Mouse (Mus musculus) lung, postnatal 0 days (tissue): ENCODE measurements at regions not wholly inside any gene's neighbourhood (a gene's known extent, or its start where the extent isn't known, plus 50 kb on each side); places are given as distances from the start of the nearest gene placed in this dataset.

Source experiments
- ATAC-seq: fragments of 200-750 bp; cut with Nextera tagmentation; 2 replicates; pipeline ENCODE4 v1.8.0; 2017; ENCODE audit warnings: moderate library complexity
- DNase-seq: peaks from one replicate; pipeline ENCODE4 v3.0.0-alpha.2; 2016; ENCODE audit warnings: low spot score
- H3K27ac ChIP-seq: fragments of 300-500 bp; sonication (generic); 2 replicates; pipeline ENCODE4 v1.5.1; 2014; ENCODE audit warnings: antibody characterized with exemption, mild to moderate bottlenecking, low read length, mixed read lengths
- H3K27me3 ChIP-seq: fragments of 300-500 bp; sonication (generic); replicated peaks from 2 replicates; pipeline ENCODE4 v1.6.1; 2014; ENCODE audit warnings: low read length, mixed read lengths; ENCODE audit not compliant: insufficient read depth
- H3K36me3 ChIP-seq: fragments of 300-500 bp; sonication (generic); 2 replicates; pipeline ENCODE4 v1.6.1; 2014; ENCODE audit warnings: low read length, mixed read lengths; ENCODE audit not compliant: insufficient read depth
- H3K4me1 ChIP-seq: fragments of 300-500 bp; sonication (generic); 2 replicates; pipeline ENCODE4 v1.6.1; 2014; ENCODE audit warnings: antibody characterized with exemption, low read depth, low read length, mixed read lengths; ENCODE audit not compliant: insufficient read depth
- H3K4me2 ChIP-seq: fragments of 300-500 bp; sonication (generic); replicated peaks from 2 replicates; pipeline ENCODE4 v1.6.1; 2014; ENCODE audit warnings: low read depth, mild to moderate bottlenecking, low read length, moderate library complexity, mixed read lengths
- H3K4me3 ChIP-seq: fragments of 300-500 bp; sonication (generic); 2 replicates; pipeline ENCODE4 v1.5.1; 2014; ENCODE audit warnings: low read depth, low read length
- H3K9ac ChIP-seq: fragments of 300-500 bp; sonication (generic); replicated peaks from 2 replicates; pipeline ENCODE4 v1.6.1; 2014; ENCODE audit warnings: low read depth, mild to moderate bottlenecking
- H3K9me3 ChIP-seq: fragments of 300-500 bp; sonication (generic); 2 replicates; pipeline ENCODE4 v1.6.1; 2016; ENCODE audit warnings: low read length, mixed read lengths
- CTCF ChIP-seq: IDR thresholded peaks from 2 replicates; pipeline ENCODE4 v1.5.1; 2016; ENCODE audit warnings: antibody characterized with exemption, mild to moderate bottlenecking
- EP300 ChIP-seq: IDR thresholded peaks from 2 replicates; pipeline ENCODE4 v1.6.1; 2016; ENCODE audit warnings: antibody characterized with exemption, mild to moderate bottlenecking, control low read depth
- WGBS: fragments of 180-500 bp; shearing (Covaris S2); extraction: QIAGEN DNeasy Blood & Tissue Kit; methylation state at CpG from one replicate; pipeline ENCODE4 v1.1.7; 2014; 5-methylcytosine and 5-hydroxymethylcytosine counted together

GRCm38 (mm10) chr8:57111403-57111771 lies 209.4 kb upstream of the Hand2 start:
- no peak overlapping the region for H3K4me2 ChIP-seq
- H3K4me3 ChIP-seq, result no peak overlapping the region
- no peaks in the 10 kb centered on the region for H3K9me3 ChIP-seq
- DNase-seq (peak; percentile 8), ATAC-seq (no peak)
- H3K9ac ChIP-seq, result no peak overlapping the region
- TF ChIP-seq CTCF (no peak), EP300 (no peak)
- no peaks in the 10 kb centered on the region for H3K36me3 ChIP-seq
- no peaks in the 10 kb centered on the region for H3K27me3 ChIP-seq
- 28% methylated on average over 2 of the region's 2 CpGs for WGBS
- H3K27ac ChIP-seq, result no peak overlapping the region
- H3K4me1 ChIP-seq, result no peaks in the 10 kb centered on the region

DNA sequence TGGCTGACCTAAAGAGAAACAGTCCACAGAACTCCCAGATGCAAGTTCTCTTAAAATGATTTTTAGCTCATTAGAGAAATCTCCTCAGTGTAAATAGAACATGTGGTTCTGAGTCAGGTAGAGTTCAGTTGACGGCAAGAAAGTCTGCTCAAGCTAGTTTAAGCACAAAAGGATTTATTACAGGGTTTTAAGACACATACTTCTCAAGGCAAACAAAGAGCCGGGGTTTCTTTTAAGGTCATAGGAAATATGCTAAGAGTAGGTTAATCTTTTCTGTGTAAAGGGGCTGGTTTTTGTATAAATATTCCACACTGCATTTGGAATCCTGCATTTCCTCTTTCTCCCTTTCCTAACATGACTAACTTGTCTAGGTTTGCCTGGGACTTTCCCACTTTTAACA lies 206.9 kb upstream of the Hand2 start:
- Histone ChIP-seq H3K9ac (no peak overlapping the region), H3K36me3 (no peaks in the 10 kb centered on the region), H3K27ac (no peak overlapping the region), H3K9me3 (no peaks in the 10 kb centered on the region), H3K4me2 (no peak overlapping the region), H3K27me3 (no peaks in the 10 kb centered on the region), H3K4me3 (no peak overlapping the region), H3K4me1 (no peaks in the 10 kb centered on the region)
- WGBS, result 41% methylated on average over 2 of the region's 2 CpGs
- TF ChIP-seq EP300 (no peak), CTCF (no peak)
- ATAC-seq (no peak), DNase-seq (no peak)

- Histone ChIP-seq H3K36me3 (no peaks in the 10 kb centered on the region), H3K27me3 (no peaks in the 10 kb centered on the region), H3K9me3 (no peaks in the 10 kb centered on the region), H3K27ac (no peak overlapping the region), H3K9ac (no peak overlapping the region), H3K4me3 (no peak overlapping the region), H3K4me2 (no peak overlapping the region), H3K4me1 (no peaks in the 10 kb centered on the region)
- DNase-seq, result no peak
- 91% methylated on average over 2 of the region's 2 CpGs for WGBS
- ATAC-seq, result no peak
- TF ChIP-seq CTCF (no peak), EP300 (no peak)
These were observed 205.5 kb upstream of the Hand2 start for GRCm38 (mm10) chr8:57115303-57115702.

DNA sequence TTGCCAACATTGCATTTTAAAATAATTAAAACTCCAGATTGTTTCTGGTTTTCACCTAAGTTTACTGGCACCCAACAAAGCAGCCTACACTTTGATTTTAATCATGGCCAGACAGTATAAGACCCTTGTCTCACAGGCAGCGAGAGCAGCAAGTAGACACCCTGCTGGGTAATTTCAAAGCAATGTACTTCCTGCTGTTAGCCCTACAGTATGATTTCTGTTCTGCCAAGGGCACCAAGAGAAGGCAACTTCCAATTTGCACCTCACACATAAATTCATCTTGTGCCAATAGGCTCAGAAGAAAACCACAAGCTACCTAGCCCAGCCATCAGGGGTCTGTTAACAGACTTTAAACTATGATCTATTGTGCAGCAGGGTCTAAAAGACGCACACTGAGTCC lies 186.7 kb upstream of the Hand2 start:
- H3K27me3 ChIP-seq, result no peaks in the 10 kb centered on the region
- ATAC-seq (no peak), DNase-seq (no peak)
- H3K4me1 ChIP-seq, result no peaks in the 10 kb centered on the region
- H3K4me2 ChIP-seq, result no peak overlapping the region
- no peaks in the 10 kb centered on the region for H3K36me3 ChIP-seq
- no peak overlapping the region for H3K9ac ChIP-seq
- no peaks in the 10 kb centered on the region for H3K9me3 ChIP-seq
- no peak overlapping the region for H3K4me3 ChIP-seq
- no peak overlapping the region for H3K27ac ChIP-seq
- TF ChIP-seq EP300 (no peak), CTCF (no peak)
- WGBS, result 45% methylated on average over 2 of the region's 2 CpGs

DNA sequence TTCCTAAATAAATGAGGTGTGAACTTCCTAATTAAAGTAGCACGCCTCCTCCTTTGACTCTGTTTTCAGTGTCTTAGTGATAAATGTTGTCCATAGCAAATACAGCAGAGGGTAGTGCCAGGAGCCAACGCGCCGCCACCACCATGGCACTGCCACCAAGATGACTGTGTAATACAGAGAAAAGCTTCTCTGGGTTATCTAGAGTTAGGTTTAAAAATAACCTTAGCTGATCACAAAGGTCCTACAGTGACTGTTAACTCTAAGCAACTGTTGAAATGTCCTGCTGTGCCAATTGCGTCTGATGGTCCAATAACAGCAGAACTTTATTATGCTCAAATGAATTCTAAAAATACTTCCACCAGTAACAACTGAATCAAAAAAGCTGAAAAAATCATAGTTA lies 186.1 kb upstream of the Hand2 start:
- H3K27me3 ChIP-seq, result no peaks in the 10 kb centered on the region
- ATAC-seq, result no peak
- no peak for TF ChIP-seq EP300
- TF ChIP-seq CTCF, result no peak
- DNase-seq, result no peak
- H3K4me1 ChIP-seq, result no peaks in the 10 kb centered on the region
- H3K36me3 ChIP-seq, result no peaks in the 10 kb centered on the region
- H3K4me3 ChIP-seq, result no peak overlapping the region
- H3K27ac ChIP-seq, result no peak overlapping the region
- H3K9me3 ChIP-seq, result no peaks in the 10 kb centered on the region
- WGBS, result 84% methylated on average over 5 of the region's 5 CpGs
- no peak overlapping the region for H3K9ac ChIP-seq
- no peak overlapping the region for H3K4me2 ChIP-seq

DNA sequence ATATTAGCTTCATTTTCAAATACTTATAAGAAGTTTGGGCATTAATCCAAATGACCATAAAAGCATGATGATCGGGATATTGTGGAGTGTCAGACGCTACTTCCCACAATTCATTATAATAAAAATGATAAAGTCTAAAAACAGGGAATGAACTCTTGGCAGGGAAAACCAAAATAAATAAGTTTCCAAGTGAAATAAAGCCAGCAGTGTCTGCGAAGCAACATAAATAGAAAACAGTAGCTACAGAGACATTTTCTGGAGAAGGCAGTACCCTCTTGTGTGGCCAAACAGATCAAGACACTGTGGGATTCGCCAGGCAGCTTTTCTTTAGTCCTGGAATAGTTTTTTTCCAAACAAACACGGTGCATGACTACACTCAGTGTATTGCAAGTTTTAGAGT lies 172.7 kb upstream of the Hand2 start:
- ATAC-seq (no peak), DNase-seq (peak; percentile 4)
- WGBS, result 52% methylated on average over 5 of the region's 5 CpGs
- H3K9me3 ChIP-seq, result no peaks in the 10 kb centered on the region
- H3K4me3 ChIP-seq, result no peak overlapping the region
- no peaks in the 10 kb centered on the region for H3K36me3 ChIP-seq
- H3K27me3 ChIP-seq, result no peaks in the 10 kb centered on the region
- H3K4me1 ChIP-seq, result no peaks in the 10 kb centered on the region
- H3K27ac ChIP-seq, result no peak overlapping the region
- H3K4me2 ChIP-seq, result no peak overlapping the region
- TF ChIP-seq EP300 (no peak), CTCF (no peak)
- no peak overlapping the region for H3K9ac ChIP-seq

DNA sequence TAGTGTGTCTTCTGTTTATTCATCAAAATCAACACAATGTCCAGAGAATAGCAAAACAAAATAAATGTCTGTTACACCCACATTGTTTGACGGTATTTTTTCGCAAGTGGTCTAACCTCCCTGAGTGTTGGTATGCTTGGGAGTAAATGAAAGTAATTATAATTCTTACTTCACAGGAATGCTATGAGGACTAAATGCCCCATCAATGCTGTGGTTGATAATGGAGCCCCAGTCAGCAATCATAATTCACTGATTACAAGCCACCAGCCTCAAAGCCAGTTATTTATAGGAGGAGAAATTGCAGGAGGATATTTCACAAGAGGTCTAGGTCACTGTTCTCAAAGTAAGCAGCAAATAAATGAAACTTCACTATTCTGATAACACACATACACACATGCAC lies 129.6 kb upstream of the Hand2 start:
- no peak overlapping the region for H3K4me3 ChIP-seq
- TF ChIP-seq CTCF (no peak), EP300 (0 out of 2 replicates have a peak, but pooled peaks have one; percentile 21)
- H3K36me3 ChIP-seq, result no peaks in the 10 kb centered on the region
- no peaks in the 10 kb centered on the region for H3K4me1 ChIP-seq
- H3K27me3 ChIP-seq, result no peaks in the 10 kb centered on the region
- peak; percentile 33 for DNase-seq
- H3K27ac ChIP-seq, result no peak overlapping the region
- no peak overlapping the region for H3K9ac ChIP-seq
- no peak overlapping the region for H3K4me2 ChIP-seq
- peak; percentile 47; the same call in 1 of the 2 replicates for ATAC-seq
- 78% methylated on average over 2 of the region's 2 CpGs for WGBS
- H3K9me3 ChIP-seq, result no peaks in the 10 kb centered on the region
